Mouse (Mus musculus) Patski (cell line): ENCODE results near the gene Olfr777. TPM values are rescaled to one million over a fixed set of nuclear protein-coding genes. Genes with fewer than 3 reads are reported as not detected.
"Not testable (repeated sequence)": the region's sequence is repeated elsewhere in the genome, so short reads cannot be mapped to it uniquely, and the experiment has no call there.

ENCODE experiments used
- ATAC-seq: fragments of 100-300 bp; one replicate; pipeline ENCODE4 v1.8.0; 2021
- CTCF ChIA-PET: fragments of 350-600 bp; sonication (Branson Sonifier 250); formaldehyde crosslinking; loops from one replicate; lab custom pipeline; 2022; ENCODE audit warnings: inconsistent platforms; lab: Charles Lee
- POLR2A ChIA-PET: fragments of 350-600 bp; sonication (Branson Sonifier 250); formaldehyde crosslinking; loops from one replicate; lab custom pipeline; 2022; ENCODE audit warnings: antibody characterized with exemption, inconsistent platforms; lab: Charles Lee
- DNase-seq: peaks from one replicate; pipeline ENCODE4 v3.0.0-alpha.2; 2011; ENCODE audit warnings: low read depth, low spot score
- H3K27me3 ChIP-seq: fragments of 371-371 bp; one replicate; pipeline ENCODE4 v1.5.1; 2021
- CTCF ChIP-seq: fragments of 100-300 bp; IDR thresholded peaks from one replicate; pipeline ENCODE4 v1.5.1; 2021
- in situ Hi-C: fragments of 300-500 bp; cut with MboI; formaldehyde crosslinking; loops from 3 replicates; pipeline ENCODE4 v1.11.1; 2018; ENCODE audit warnings: low pct_unique_long_range_greater_than_20kb, mixed read lengths
- polyA plus RNA-seq: library from polyadenylated mRNA; unstranded; gene quantifications from one replicate; pipeline ENCODE4 v1.2.3, GENCODE M21; 2021

Olfr777 gene
- not detected for polyA plus RNA-seq

GRCm38 (mm10) chr10:129271081-129271535 is at the start of gene Olfr777:
Gene Olfr777, minus strand, starts transcription at chr10:129271485.
- H3K27me3 ChIP-seq = peaks cover 7% of the 10 kb centered on the region
- TF ChIP-seq CTCF = no peak
- in situ Hi-C loops = no loop called here
- ChIA-PET CTCF (no interaction called here), POLR2A (no interaction called here)
- DNase-seq (no peak), ATAC-seq (no peak)

GRCm38 (mm10) chr10:129317817-129318216 is 46.5 kb upstream of the Olfr777 start, which contains the start of gene Olfr780:
Gene Olfr780, plus strand, starts transcription at chr10:129318117.
- no peaks in the 10 kb centered on the region for H3K27me3 ChIP-seq
- POLR2A ChIA-PET = no interaction called here
- DNase-seq = no peak
- ATAC-seq = no peak
- in situ Hi-C loops = no loop called here
- TF ChIP-seq CTCF = no peak
- CTCF ChIA-PET = no interaction called here

GRCm38 (mm10) chr10:129313521-129313920 is 42.2 kb upstream of the Olfr777 start:
- ATAC-seq, DNase-seq: not testable (repeated sequence)

GRCm38 (mm10) chr10:129312973-129313372 is 41.7 kb upstream of the Olfr777 start:
- DNase-seq, H3K27me3 ChIP-seq, in situ Hi-C loops, ATAC-seq, CTCF ChIA-PET, POLR2A ChIA-PET: not testable (repeated sequence)

More at GRCm38 (mm10) chr10:129313521-129313920, 42.2 kb upstream of the Olfr777 start:
- CTCF ChIA-PET, in situ Hi-C loops, POLR2A ChIA-PET, H3K27me3 ChIP-seq: not testable (repeated sequence)

- ChIA-PET POLR2A (no interaction called here), CTCF (no interaction called here)
- no peak for ATAC-seq
- TF ChIP-seq CTCF = no peak
- no peak for DNase-seq
- H3K27me3 ChIP-seq = no peaks in the 10 kb centered on the region
- in situ Hi-C loops = no loop called here
Observed at GRCm38 (mm10) chr10:129258827-129259226, 12.5 kb downstream of the Olfr777 start, which contains the start of gene Olfr776. Gene Olfr776, plus strand, starts transcription at chr10:129259127.

- no peak for ATAC-seq
- no peak for TF ChIP-seq CTCF
- ChIA-PET POLR2A (no interaction called here), CTCF (no interaction called here)
- H3K27me3 ChIP-seq = peaks cover 14% of the 10 kb centered on the region
- DNase-seq = no peak
- in situ Hi-C loops = no loop called here
Observed at GRCm38 (mm10) chr10:129248112-129248511, 23.2 kb downstream of the Olfr777 start, which contains the start of gene Olfr775. Gene Olfr775, plus strand, starts transcription at chr10:129248412.

- TF ChIP-seq CTCF = no peak
- ChIA-PET CTCF (no interaction called here), POLR2A (no interaction called here)
- ATAC-seq = no peak
- in situ Hi-C loops = no loop called here
- H3K27me3 ChIP-seq = no peaks in the 10 kb centered on the region
- DNase-seq = no peak
Observed at GRCm38 (mm10) chr10:129235904-129236303, 35.4 kb downstream of the Olfr777 start, which contains the start of gene Olfr774. Gene Olfr774, plus strand, starts transcription at chr10:129236204.

- ATAC-seq = no peak
- ChIA-PET POLR2A (no interaction called here), CTCF (no interaction called here)
- TF ChIP-seq CTCF = no peak
- in situ Hi-C loops = no loop called here
- no peaks in the 10 kb centered on the region for H3K27me3 ChIP-seq
- no peak for DNase-seq
Observed at GRCm38 (mm10) chr10:129230737-129231136, 40.5 kb downstream of the Olfr777 start.

Other genes starting within 250 kb of the Olfr777 start
- gene Olfr764-ps1, start 231.6 kb downstream of the Olfr777 start, polyA plus RNA-seq = not detected
- not detected for gene Olfr765, start 221.5 kb downstream of the Olfr777 start, polyA plus RNA-seq
- gene Olfr766-ps1, start 202.5 kb downstream of the Olfr777 start, polyA plus RNA-seq = not detected
- gene Olfr767, start 188.6 kb downstream of the Olfr777 start, polyA plus RNA-seq = 0.03 TPM
- not detected for gene Olfr768, start 172.1 kb downstream of the Olfr777 start, polyA plus RNA-seq
- not detected for gene Olfr769, start 153.6 kb downstream of the Olfr777 start, polyA plus RNA-seq
- not detected for gene Olfr770, start 132.5 kb downstream of the Olfr777 start, polyA plus RNA-seq
- gene Olfr771, start 106.7 kb downstream of the Olfr777 start, polyA plus RNA-seq = not detected
- not detected for gene Olfr772, start 93.6 kb downstream of the Olfr777 start, polyA plus RNA-seq
- not detected for gene Olfr773, start 84.1 kb downstream of the Olfr777 start, polyA plus RNA-seq
- gene Olfr774, start 35.3 kb downstream of the Olfr777 start, polyA plus RNA-seq = not detected
- not detected for gene Olfr775, start 23.1 kb downstream of the Olfr777 start, polyA plus RNA-seq
- not detected for gene Olfr776, start 12.4 kb downstream of the Olfr777 start, polyA plus RNA-seq
- gene Olfr780, start 46.6 kb upstream of the Olfr777 start, polyA plus RNA-seq = not detected
- gene Olfr781, start 57.4 kb upstream of the Olfr777 start, polyA plus RNA-seq = not detected
- gene Olfr782, start 77.4 kb upstream of the Olfr777 start, polyA plus RNA-seq = not detected
- 0.01 TPM for gene Olfr784, start 112.6 kb upstream of the Olfr777 start, polyA plus RNA-seq
- gene Olfr785, start 133.9 kb upstream of the Olfr777 start, polyA plus RNA-seq = not detected
- not detected for gene Olfr786, start 155.8 kb upstream of the Olfr777 start, polyA plus RNA-seq
- not detected for gene Olfr787, start 190.4 kb upstream of the Olfr777 start, polyA plus RNA-seq
- not detected for gene Olfr788, start 199.5 kb upstream of the Olfr777 start, polyA plus RNA-seq
- not detected for gene Olfr789, start 213.3 kb upstream of the Olfr777 start, polyA plus RNA-seq
- gene Olfr790, start 227.0 kb upstream of the Olfr777 start, polyA plus RNA-seq = not detected